Mouse (Mus musculus) retina, postnatal 1 day (tissue): ENCODE measurements around the gene Tceal9.

Experiments
- DNase-seq: peaks from one replicate; pipeline ENCODE4 v3.0.0-alpha.2; 2012

Tceal9 gene

DNA sequence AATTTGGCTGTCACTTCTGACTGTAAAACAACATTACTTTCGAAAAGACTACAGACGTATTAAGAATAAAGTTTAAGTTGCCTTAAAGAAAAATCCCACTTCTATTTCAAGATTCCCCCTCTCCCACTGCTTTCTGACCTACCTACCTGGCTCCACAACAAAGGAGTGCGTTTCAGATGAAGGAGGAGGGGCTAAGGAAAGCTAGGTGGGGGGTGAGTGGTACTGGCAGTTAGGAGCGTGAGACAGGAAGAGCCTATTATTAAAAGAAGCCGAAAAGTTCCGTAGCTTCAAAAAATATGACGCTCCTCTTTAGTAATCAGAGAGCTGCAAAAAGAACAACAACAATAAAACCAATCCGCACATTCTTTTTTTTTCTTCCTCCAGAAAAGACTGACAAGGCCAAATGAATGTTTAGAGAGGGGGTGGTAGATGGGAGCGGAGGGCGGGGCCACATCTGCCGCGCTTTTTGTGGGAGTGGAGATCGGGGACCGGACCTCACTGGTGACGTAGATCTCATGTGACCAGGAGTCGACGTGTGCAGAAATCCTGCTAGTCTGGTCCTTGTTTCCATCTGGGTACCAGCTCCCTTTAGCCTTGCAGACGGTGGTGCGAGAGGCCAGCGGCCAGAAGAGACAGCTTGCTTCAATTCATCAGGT, at the start of gene Tceal9:
Gene Tceal9 (plus strand): TSS at position 506 of the 656 bp plus-strand sequence.
- DNase-seq = peak; percentile 90

GRCm38 (mm10) chrX:136195193-136195944, 49.5 kb upstream of the Tceal9 start:
- no peak for DNase-seq

DNA sequence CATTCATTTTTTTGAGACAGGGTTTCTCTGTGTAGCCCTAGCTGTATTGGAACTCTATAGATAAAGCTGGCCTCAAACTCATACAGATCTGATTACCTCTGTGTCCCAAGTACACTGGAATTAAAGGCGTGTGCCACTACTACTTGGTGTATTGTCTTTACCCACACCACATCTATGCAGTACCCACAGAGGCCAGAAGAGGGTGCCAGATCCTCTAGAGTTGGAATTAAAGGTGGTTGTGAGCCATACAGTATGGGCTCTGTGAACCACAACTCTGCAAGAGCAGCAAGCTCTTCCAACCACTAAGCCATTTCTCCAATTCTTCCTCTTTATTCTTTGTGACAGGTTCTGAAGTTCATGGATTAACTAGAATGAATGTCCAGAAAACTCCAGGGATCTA, 48.0 kb upstream of the Tceal9 start:
- DNase-seq = peak; percentile 27

DNA sequence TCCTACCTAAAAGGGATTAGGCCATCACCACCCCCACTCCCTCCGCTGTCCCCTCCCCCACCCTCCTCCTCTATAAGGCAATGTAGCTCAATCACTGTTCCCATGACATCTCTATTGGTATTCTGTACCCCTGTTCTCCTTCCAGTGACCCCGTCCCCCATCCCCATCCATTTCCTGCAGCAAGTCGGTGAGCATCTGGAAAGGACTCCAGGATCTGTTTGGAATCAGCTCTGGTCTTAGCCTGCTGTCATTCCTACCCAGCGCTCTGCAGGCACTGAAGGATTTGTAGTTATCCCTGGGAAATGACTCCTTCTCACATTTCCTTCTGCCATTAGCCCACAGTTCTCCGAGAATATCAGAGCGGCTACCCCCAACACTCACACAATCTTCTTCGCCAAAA, 41.6 kb upstream of the Tceal9 start:
- DNase-seq = no peak

GRCm38 (mm10) chrX:136203664-136204066, 41.2 kb upstream of the Tceal9 start, which contains the start of gene Tceal5:
Tceal5 (minus strand) TSS chrX:136203876.
- DNase-seq = peak; percentile 72

GRCm38 (mm10) chrX:136204406-136204805, 40.5 kb upstream of the Tceal9 start:
- DNase-seq = no peak

DNA sequence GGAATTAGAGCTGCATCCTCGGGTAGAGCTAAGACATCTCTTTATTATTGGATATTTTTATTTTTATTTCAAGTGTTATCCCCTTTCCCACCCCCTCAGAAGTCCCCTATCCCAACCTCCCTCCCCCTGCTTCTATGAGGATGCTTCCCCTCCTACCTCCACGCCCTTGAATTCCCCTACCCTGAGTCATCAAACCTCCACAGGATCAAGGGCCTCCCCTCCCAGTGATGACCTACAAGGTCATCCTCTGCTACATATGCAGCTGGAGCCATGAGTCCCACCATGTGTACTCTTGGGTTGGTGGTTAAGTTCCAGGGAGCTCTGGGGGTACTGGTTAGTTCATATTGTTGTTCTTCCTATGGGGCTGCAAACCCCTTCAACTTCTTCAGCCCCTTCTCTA, 31.5 kb upstream of the Tceal9 start:
- no peak for DNase-seq

DNA sequence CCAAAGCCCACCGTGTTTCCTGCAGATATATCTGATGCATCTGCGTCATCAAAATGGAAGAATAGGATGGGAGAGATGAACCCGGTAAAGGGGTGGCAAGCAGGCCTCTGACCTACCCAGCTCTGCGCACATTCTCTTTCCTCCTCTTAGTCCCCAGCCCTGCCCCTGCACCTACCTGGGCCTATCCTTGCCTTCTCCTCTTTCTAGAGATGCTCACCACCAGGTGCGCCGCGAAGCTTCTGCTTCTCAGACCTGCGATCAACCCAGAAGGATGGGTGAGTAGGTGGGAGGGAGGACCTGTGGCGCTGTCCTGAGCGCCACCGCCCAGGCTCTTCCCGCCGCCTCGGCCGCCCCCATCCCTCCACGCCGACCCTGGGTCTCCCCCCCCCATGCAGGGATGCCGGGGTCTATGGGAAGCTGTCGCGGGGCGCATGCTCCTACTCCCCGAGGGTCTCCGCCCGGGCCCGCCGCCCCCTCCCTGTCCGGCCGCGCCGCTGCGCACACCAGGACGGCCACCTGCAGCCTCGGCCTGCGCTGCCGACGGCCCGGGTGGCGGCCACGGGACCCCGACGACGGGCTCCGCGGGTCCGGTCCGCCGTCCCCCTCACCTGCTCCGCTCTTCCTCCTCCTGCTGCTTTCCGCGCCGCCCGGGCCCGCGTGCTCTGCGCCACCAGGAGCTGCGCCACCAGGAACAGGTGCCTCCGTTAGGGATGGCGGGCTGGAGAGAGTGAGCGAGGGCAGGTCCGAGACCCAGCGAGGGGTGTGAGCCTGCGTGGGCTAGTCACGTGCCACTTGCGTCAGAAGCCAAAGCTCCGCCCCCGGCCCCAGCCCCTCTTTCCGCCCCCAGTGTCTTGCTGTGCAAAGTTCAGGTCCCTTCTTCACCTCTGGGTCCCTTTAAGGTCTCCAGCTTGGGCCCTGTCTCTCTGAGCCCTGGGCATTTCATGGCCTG, 29.9 kb upstream of the Tceal9 start, which contains the start of the genes Tceal7 and Bex1:
Gene Tceal7 (plus strand): TSS at position 51 of the 949 bp plus-strand sequence.
Gene Bex1 (minus strand): TSS at position 785 of the 949 bp plus-strand sequence.
- DNase-seq = peak; percentile 6

DNA sequence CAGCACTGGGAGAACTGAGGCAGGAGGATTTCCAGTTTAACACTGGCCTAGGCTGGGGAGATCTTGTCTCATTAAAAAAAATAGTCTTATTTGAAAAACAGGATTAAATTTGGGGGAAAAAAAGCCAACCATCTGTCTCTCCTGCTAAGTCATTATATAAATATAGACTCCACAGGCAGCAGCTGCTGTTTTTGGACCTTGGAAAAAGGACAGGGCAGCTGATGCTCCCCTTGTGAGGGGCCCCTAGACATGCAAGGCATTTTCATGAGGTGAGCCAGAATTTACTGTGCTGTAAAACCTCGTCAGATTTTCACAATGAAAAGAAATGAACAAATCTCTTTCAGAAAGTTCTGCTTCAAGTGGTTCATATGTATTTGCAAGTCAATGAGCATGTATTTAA, 28.6 kb upstream of the Tceal9 start:
- DNase-seq = no peak

GRCm38 (mm10) chrX:136223714-136224113, 21.2 kb upstream of the Tceal9 start:
- no peak for DNase-seq

DNA sequence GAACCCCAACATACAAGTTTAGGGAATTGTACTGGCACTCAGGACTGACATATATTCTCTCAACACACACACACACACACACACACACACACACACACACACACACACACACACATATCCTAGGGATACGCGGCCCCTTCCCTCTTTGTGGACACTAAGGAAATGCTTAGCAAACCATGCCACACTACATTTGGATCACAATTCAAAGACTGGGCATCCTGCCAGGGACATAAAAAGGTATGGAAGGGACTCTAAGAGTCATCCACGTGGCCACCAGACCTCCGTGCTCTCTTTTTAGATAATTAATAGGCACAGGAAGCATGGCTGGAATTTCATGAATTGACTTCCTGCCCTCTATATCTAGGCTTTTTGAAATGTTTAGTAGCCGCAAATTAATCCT, 17.1 kb upstream of the Tceal9 start:
- DNase-seq = peak; percentile 21

- DNase-seq = peak; percentile 33
Measured at GRCm38 (mm10) chrX:136238118-136238517, 6.8 kb upstream of the Tceal9 start.

DNA sequence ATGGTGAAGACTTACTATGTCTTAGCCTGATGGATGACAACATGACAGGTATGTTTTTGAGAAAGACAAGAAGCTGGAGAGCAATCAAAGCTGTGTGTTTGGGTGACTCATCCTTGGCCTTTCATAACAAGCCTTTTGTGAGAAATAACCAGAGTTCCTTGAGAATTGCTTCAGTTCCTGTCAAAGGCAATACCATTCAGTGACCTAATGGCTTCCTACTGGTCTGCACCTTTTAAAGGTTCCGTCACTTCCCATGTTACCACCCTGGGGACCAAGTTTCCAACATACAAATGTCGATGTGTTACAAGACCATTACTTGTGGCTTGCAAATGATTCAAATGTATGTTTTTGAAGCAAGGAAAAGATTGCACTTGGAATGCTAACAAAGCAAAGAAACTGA, 1.7 kb upstream of the Tceal9 start:
- no peak for DNase-seq

GRCm38 (mm10) chrX:136245521-136246071, 717 bp downstream of the Tceal9 start:
- peak; percentile 56 for DNase-seq

DNA sequence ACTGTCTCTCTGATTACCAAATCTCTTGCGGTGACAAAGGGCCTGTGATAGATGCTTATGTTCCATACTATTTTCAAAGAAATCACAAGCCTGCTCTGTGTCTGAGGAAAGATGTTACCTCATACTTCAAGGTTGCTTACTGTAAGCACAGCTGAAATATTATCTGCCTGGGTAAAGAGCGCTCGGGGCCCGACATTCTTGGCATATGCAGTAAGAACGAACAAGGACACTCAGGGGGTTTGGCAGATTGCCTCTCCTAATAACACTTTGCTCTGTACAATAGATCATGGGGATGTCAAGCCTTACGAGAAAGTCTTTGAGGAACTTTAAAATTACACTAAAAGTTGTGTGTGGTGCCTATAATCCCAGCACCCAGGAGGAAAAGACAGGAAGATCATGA, 3.9 kb downstream of the Tceal9 start:
- no peak for DNase-seq

GRCm38 (mm10) chrX:136249671-136250070, 4.8 kb downstream of the Tceal9 start:
- no peak for DNase-seq

DNA sequence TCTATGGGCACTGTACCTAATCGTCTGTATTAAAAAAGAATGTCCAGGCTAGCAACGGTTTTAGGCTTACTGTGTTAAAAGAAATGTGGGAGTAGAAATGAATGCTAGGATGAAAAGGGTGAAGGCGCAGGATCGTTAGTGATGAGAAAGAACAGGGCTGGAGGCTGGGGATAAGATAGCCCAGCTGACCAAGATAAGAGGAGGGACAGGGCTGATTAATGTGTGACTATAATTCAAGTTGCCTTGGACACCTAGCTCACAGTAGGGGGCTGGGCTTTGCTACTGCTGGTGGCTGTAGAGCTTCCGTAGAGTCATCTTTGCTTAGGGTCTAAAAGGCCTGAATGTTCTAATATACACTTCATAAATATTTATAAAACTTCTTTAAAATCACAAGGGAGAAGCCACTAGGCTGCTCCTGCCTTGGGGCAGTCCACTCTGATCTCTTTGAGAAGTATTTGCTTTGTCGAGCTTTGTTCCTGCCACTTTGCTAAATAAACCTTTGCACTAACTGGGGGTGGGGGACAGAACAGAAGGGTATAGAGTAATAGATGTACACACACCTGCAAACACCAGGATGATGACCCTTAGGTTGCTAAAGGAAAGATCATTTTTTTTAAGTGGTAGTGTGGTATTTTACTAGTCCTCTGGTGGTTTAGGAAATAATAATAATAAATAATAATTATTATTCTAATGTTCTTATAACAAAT, 7.3 kb downstream of the Tceal9 start:
- no peak for DNase-seq

GRCm38 (mm10) chrX:136267720-136268119, 22.8 kb downstream of the Tceal9 start:
- no peak for DNase-seq

DNA sequence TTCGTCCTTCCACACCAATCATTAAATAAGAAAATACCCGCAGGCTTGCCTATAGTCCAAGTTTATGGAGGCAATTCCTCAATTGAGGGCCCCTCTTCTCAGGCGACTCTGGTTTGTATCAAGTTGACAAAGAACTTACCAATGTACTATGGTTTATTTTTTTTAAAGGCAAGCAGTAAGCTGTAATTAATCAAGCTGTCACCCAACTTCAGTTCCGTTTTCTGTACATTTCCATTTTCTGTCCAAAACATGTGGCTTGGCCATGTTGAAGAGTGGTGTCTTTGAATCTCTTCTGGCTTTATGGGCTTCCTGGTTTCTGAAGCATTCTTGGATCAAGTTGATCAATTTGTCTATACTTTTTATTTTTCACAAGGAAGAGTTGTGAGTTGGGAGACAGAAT, 23.3 kb downstream of the Tceal9 start:
- DNase-seq = no peak

DNA sequence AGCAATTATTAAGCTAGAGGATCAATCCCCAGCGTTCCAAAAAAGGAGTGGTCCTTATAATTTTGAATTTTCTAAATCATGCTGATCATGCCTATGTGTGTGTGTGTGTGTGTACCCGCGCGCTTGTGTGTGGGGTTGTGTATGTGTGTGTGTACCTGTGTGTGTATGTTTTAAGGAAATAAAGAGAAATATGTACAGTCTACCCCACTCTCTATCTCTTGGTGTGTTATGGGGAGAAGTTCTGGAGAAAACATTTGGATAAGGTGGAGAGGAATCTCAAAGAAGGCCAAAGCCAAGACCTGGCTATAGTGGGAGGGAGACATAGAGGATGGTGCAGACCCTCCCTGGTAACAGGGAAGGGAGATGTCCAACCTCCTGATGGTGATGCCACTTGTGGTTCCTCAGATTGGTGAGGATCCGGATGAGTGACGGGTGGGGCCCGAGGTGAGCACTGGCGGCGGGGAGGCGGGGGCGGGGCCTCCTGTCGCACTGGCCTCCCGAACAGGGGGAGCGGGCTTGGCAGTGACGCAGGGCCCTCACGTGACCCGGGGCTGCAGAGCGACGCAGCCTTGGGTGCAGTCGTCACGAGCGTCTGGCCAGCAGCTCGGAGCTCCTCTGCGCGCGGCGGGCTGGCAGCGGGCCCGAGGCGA, 25.0 kb downstream of the Tceal9 start, which contains the start of gene Bex3:
Gene Bex3 (plus strand): TSS at position 511 of the 650 bp plus-strand sequence.
- DNase-seq = peak; percentile 44

DNA sequence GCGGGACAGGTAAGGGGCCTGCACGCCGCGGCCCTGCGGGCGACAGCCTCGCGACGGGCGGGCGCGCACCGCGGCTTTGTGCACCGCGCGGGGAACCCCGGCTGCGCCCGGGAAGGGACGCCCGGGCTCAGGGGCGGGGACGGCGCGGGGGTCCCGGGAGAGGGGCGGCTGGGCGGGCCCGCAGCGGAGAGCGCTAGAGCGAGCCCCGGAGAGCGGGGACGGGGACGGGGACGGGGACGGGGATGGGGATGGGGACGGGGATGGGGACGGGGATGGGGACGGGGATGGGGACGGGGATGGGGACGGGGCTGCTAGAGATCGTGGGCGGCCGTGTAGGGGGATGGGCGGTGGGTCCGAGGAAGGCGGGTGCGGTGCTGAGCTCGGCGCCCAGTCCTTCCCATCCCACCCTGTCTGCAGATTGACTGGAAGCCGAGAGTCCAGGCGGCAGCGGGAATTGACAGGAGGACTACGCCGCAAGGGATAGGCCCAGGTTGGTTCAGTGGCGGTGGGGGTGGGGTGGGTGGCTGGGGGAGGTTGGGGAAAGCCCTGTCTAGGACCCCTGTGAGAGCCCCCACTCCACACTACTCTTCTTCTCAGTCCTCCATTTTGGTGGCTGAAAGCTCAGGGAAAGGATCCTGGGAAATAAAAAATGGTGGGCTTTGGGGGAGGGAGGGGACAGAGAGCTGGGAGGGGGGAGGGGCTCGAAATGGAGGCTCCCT, 25.7 kb downstream of the Tceal9 start:
- peak; percentile 71 for DNase-seq
